Mouse (Mus musculus) limb, embryonic 11.5 days (tissue): ENCODE results near the gene Oxct2a. TPM values are rescaled to one million over a fixed set of nuclear protein-coding genes. Genes with fewer than 3 reads are reported as not detected.
"Not testable (repeated sequence)": the region's sequence is repeated elsewhere in the genome, so short reads cannot be mapped to it uniquely, and the experiment has no call there.

Source experiments
- ATAC-seq: fragments of 200-750 bp; cut with Nextera tagmentation; 2 replicates; pipeline ENCODE4 v1.8.0; 2017; ENCODE audit warnings: low read depth; ENCODE audit not compliant: insufficient number of reproducible peaks, low FRiP score, low TSS enrichment
- DNase-seq: peaks from one replicate; pipeline ENCODE4 v3.0.0-alpha.2; 2015; ENCODE audit warnings: low spot score
- H3K27ac ChIP-seq: fragments of 300-500 bp; sonication (generic); replicated peaks from 2 replicates; pipeline ENCODE4 v1.5.1; 2014; ENCODE audit warnings: low read depth, mild to moderate bottlenecking, low read length
- H3K27me3 ChIP-seq: fragments of 300-500 bp; sonication (generic); 2 replicates; pipeline ENCODE4 v1.6.1; 2014; ENCODE audit warnings: mild to moderate bottlenecking, low read length, mixed read lengths; ENCODE audit not compliant: control insufficient read depth, insufficient read depth
- H3K36me3 ChIP-seq: fragments of 300-500 bp; sonication (generic); 2 replicates; pipeline ENCODE4 v1.6.1; 2014; ENCODE audit warnings: mild to moderate bottlenecking, low read length, moderate library complexity, mixed read lengths; ENCODE audit not compliant: control insufficient read depth, insufficient read depth
- H3K4me1 ChIP-seq: fragments of 300-500 bp; sonication (generic); 2 replicates; pipeline ENCODE4 v1.6.1; 2014; ENCODE audit warnings: low read length, mixed read lengths; ENCODE audit not compliant: control insufficient read depth, insufficient read depth
- H3K4me2 ChIP-seq: fragments of 300-500 bp; sonication (generic); 2 replicates; pipeline ENCODE4 v1.6.1; 2014; ENCODE audit warnings: low read depth, mild to moderate bottlenecking, moderate library complexity; ENCODE audit not compliant: severe bottlenecking
- H3K4me3 ChIP-seq: fragments of 300-500 bp; sonication (generic); 2 replicates; pipeline ENCODE4 v1.5.1; 2014; ENCODE audit warnings: low read depth, low read length
- H3K9ac ChIP-seq: fragments of 300-500 bp; sonication (generic); 2 replicates; pipeline ENCODE4 v1.6.1; 2014; ENCODE audit warnings: mild to moderate bottlenecking, low read length
- H3K9me3 ChIP-seq: fragments of 300-500 bp; sonication (generic); 2 replicates; pipeline ENCODE4 v1.6.1; 2016; ENCODE audit warnings: low read length; ENCODE audit not compliant: control insufficient read depth
- WGBS: fragments of 180-500 bp; shearing (Covaris S2); extraction: QIAGEN DNeasy Blood & Tissue Kit; methylation state at CpG from one replicate; pipeline ENCODE4 v1.1.7; 2014; 5-methylcytosine and 5-hydroxymethylcytosine counted together
- polyA plus RNA-seq: library from polyadenylated mRNA; unstranded; fragments of >200 nt; fragmentation: Nextera tagmentation; extraction: Ambion mirVana; gene quantifications from 2 replicates; pipeline ENCODE4 v1.2.1, GENCODE M21; 2014

Oxct2a gene
- polyA plus RNA-seq, 1 experiment from 2014 or later, result not detected

GRCm38 (mm10) chr4:123331326-123331725, 7.9 kb upstream of the Oxct2a start:
- Histone ChIP-seq H3K27ac (no peak overlapping the region), H3K9ac (no peak overlapping the region), H3K36me3 (no peaks in the 10 kb centered on the region), H3K9me3 (no peaks in the 10 kb centered on the region), H3K4me1 (no peaks in the 10 kb centered on the region), H3K27me3 (no peaks in the 10 kb centered on the region), H3K4me2 (no peak overlapping the region), H3K4me3 (no peak overlapping the region)
- DNase-seq (no peak), ATAC-seq (no peak)
- WGBS, result 69% methylated on average over 5 of the region's 5 CpGs

DNA sequence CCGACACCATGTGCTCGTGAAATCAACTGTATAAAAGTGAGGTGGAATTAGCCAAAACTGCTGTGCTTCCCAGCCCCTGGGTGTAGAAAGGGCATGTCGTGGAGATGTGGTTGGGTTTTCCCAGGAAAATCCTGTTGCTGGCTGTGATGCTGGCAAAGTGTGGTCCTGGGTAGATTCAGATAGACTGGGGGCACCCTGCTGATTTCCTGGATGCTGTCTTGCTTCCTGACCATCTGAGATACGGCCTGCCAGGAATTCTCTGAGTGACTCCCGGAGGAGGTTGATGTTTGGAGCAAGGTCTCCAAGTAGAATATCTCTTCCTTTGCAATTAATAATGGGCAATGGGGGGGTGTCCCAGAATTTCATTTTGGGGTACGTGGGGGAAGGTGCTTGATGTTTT, 5.5 kb upstream of the Oxct2a start:
- Histone ChIP-seq H3K4me1 (no peaks in the 10 kb centered on the region), H3K4me2 (no peak overlapping the region), H3K27me3 (no peaks in the 10 kb centered on the region), H3K9me3 (no peaks in the 10 kb centered on the region), H3K27ac (no peak overlapping the region), H3K4me3 (no peak overlapping the region), H3K36me3 (no peaks in the 10 kb centered on the region), H3K9ac (no peak overlapping the region)
- ATAC-seq (no peak), DNase-seq (no peak)
- 73% methylated on average over 6 of the region's 6 CpGs for WGBS

GRCm38 (mm10) chr4:123327630-123328029, 4.2 kb upstream of the Oxct2a start:
- Histone ChIP-seq H3K27ac (no peak overlapping the region), H3K4me1 (no peaks in the 10 kb centered on the region), H3K27me3 (peaks cover 7% of the 10 kb centered on the region), H3K9me3 (no peaks in the 10 kb centered on the region), H3K4me2 (no peak overlapping the region), H3K9ac (no peak overlapping the region), H3K4me3 (no peak overlapping the region), H3K36me3 (no peaks in the 10 kb centered on the region)
- WGBS, result 55% methylated on average over 3 of the region's 3 CpGs
- DNase-seq, result no peak
- no peak for ATAC-seq

- H3K27me3 ChIP-seq, result peaks cover 8% of the 10 kb centered on the region
- no peaks in the 10 kb centered on the region for H3K36me3 ChIP-seq
- no peak overlapping the region for H3K4me3 ChIP-seq
- ATAC-seq, result no peak
- no peaks in the 10 kb centered on the region for H3K4me1 ChIP-seq
- H3K27ac ChIP-seq, result no peak overlapping the region
- WGBS, result 82% methylated on average over 3 of the region's 3 CpGs
- no peak overlapping the region for H3K9ac ChIP-seq
- H3K9me3 ChIP-seq, result no peaks in the 10 kb centered on the region
- no peak for DNase-seq
- H3K4me2 ChIP-seq, result no peak overlapping the region
Measured at GRCm38 (mm10) chr4:123326087-123326486, 2.7 kb upstream of the Oxct2a start.

DNA sequence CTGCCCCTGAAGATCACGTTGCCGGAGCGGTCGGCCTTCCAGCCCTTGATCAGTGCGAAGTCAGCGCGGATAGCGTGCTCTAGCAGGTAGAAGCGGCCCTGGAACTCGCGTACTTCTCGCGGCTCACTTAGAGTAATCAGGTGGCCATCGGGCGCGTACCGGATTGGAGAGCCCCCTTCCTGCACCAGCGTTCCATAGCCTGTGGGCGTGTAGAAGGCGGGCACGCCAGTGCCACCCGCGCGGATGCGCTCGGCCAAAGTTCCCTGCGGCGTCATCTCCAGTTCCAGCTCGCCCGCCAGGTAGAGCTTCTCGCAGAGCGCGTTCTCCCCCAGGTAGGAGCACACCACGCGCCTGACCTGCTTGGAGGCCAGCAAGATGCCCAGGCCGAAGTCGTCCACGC, 524 bp downstream of the Oxct2a start:
- H3K27me3 ChIP-seq, ATAC-seq, H3K36me3 ChIP-seq, H3K9me3 ChIP-seq, H3K4me1 ChIP-seq, H3K9ac ChIP-seq, H3K27ac ChIP-seq: not testable (repeated sequence)
- Histone ChIP-seq H3K4me2 (peak overlapping the region; percentile 37), H3K4me3 (peak overlapping the region; percentile 10; the same call in 1 of the 2 replicates)
- peak; percentile 37 for DNase-seq
- 14% methylated on average over 22 of the region's 38 CpGs for WGBS

DNA sequence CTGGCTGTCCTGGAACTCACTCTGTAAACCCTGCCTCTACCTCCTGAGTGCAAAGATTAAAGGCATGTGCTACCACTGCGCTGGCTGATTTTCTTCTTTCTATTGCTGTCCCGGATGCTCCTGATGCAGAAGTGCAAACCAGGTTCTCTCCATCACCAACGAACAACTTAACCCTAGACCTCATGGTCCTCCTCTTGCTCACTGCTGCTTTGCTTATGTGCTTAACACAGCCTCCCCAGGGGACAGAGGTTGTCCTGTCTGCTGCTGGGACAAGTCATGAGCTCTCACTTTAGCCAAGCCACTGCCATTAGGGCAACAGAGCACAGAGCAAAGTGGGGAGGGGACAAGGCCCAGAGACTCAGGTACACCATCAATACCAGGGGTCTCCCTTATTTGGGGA, 8.9 kb downstream of the Oxct2a start:
- Histone ChIP-seq H3K4me2 (no peak overlapping the region), H3K4me3 (no peak overlapping the region), H3K36me3 (no peaks in the 10 kb centered on the region), H3K9me3 (no peaks in the 10 kb centered on the region), H3K9ac (no peak overlapping the region), H3K4me1 (no peaks in the 10 kb centered on the region), H3K27ac (no peak overlapping the region), H3K27me3 (no peaks in the 10 kb centered on the region)
- DNase-seq (no peak), ATAC-seq (no peak)
- 82% methylated on average over 3 of the region's 3 CpGs for WGBS

DNA sequence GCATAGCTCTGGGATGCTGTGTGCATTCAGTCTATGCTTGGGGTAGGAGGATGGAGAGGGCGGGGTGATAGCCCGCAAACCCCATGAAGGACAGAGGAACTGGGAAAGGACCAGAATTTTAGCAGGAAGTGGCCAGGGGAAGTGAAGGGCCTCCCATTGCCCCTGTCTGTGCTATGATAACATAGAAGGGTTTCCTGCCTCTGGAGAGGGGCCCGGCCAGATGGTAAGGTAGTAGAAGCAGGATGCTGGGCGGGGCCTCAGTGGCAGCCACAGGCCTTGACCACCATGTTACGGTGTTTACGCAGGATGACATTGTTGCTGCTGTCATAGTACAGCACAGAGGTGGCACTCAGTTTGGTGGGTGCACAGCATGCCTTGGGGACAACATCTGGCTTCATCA, 10.4 kb downstream of the Oxct2a start:
- ATAC-seq (no peak), DNase-seq (no peak)
- Histone ChIP-seq H3K4me2 (no peak overlapping the region), H3K4me3 (no peak overlapping the region), H3K27ac (no peak overlapping the region), H3K36me3 (no peaks in the 10 kb centered on the region), H3K4me1 (no peaks in the 10 kb centered on the region), H3K9ac (no peak overlapping the region), H3K27me3 (no peaks in the 10 kb centered on the region), H3K9me3 (no peaks in the 10 kb centered on the region)
- 86% methylated on average over 6 of the region's 6 CpGs for WGBS

DNA sequence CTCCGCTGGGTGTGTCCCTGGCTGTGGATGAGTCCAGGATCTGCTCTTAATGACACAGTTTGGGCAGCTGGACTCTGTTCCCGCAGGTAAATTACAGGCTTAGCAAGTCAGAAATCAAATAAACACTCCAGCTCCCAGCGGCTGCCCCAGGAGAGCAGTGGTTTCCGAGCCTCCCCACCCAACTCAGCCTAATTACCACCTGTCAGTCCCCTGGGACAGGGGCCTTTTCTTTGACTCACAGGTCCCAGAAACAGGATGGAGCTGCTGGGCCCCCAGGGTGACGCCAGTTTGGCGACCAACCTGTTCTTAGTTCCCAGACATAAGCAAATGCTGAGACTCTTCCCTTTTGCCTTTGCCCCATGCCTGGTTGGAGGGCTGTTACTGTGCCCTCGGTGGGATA, 11.6 kb downstream of the Oxct2a start:
- no peak for DNase-seq
- Histone ChIP-seq H3K27me3 (no peaks in the 10 kb centered on the region), H3K36me3 (no peaks in the 10 kb centered on the region), H3K4me1 (no peaks in the 10 kb centered on the region), H3K4me3 (no peak overlapping the region), H3K9ac (no peak overlapping the region), H3K9me3 (no peaks in the 10 kb centered on the region), H3K27ac (no peak overlapping the region), H3K4me2 (no peak overlapping the region)
- no peak for ATAC-seq
- 78% methylated on average over 7 of the region's 7 CpGs for whole genome bisulfite sequencing

DNA sequence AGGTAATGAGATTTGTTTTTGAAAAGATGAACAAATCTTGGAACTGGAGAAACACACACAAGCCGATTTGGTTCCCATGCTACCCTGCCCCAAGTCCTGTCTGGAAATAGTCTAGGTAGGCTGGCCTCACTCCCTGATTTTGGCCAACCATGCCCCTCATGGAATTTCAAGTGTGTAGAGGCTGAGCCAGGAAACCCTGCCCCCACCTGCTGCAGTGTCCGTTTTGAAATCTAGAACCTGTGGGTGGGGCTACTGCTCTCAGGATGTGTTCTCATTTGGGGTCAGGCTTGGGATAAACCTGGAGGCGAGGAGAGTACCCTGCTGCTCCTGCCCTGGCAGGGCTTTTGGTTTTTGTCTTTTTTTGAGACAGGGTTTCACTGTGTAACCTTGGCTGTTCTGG, 15.1 kb downstream of the Oxct2a start:
- Histone ChIP-seq H3K9me3 (no peaks in the 10 kb centered on the region), H3K9ac (no peak overlapping the region), H3K4me3 (no peak overlapping the region), H3K4me2 (no peak overlapping the region), H3K4me1 (no peaks in the 10 kb centered on the region), H3K27me3 (no peaks in the 10 kb centered on the region), H3K27ac (no peak overlapping the region), H3K36me3 (peaks cover 5% of the 10 kb centered on the region)
- no peak for ATAC-seq
- no peak for DNase-seq
- 63% methylated on average over 3 of the region's 3 CpGs for WGBS
